Mouse (Mus musculus): ENCODE measurements around the gene Hoxa2. TPM values are rescaled to one million over a fixed set of nuclear protein-coding genes. Genes with fewer than 3 reads are reported as not detected.

The Hoxa2 gene
- polyA plus RNA-seq, 1 experiment from 2014 or later = 2.3 TPM

GRCm38 (mm10) chr6:52177806-52178205 is 13.2 kb upstream of the Hoxa2 start:
- Histone ChIP-seq H3K9ac (ENCODE audit: low read depth, low read length) (peak overlapping the region; percentile 88; the same call in 1 of the 2 replicates), H3K4me3 (replicated peaks; ENCODE audit: low read depth, low read length) (peak overlapping the region; percentile 38), H3K27ac (peak overlapping the region; percentile 96), H3K9me3 (replicated peaks; ENCODE audit: low read length) (no peaks in the 10 kb centered on the region), H3K4me2 (ENCODE audit: low read length) (peak overlapping the region; percentile 81), H3K36me3 (ENCODE audit: insufficient read depth, low read length) (0 out of 2 replicates have a peak, but pooled peaks cover 3% of the 10 kb centered on the region), H3K4me1 (replicated peaks; ENCODE audit: insufficient read depth, low read length) (peaks cover 50% of the 10 kb centered on the region), H3K27me3 (ENCODE audit: insufficient read depth, low read length) (no peaks in the 10 kb centered on the region)
- TF ChIP-seq CTCF (IDR thresholded peaks at IDR 0.05; ENCODE audit: low read depth) = no peak
- ATAC-seq (replicated peaks; ENCODE audit: low FRiP score, low read depth) (no peak), DNase-seq (ENCODE audit: low spot score) (no peak)
- 18% methylated on average over 9 of the region's 9 CpGs for WGBS

DNA sequence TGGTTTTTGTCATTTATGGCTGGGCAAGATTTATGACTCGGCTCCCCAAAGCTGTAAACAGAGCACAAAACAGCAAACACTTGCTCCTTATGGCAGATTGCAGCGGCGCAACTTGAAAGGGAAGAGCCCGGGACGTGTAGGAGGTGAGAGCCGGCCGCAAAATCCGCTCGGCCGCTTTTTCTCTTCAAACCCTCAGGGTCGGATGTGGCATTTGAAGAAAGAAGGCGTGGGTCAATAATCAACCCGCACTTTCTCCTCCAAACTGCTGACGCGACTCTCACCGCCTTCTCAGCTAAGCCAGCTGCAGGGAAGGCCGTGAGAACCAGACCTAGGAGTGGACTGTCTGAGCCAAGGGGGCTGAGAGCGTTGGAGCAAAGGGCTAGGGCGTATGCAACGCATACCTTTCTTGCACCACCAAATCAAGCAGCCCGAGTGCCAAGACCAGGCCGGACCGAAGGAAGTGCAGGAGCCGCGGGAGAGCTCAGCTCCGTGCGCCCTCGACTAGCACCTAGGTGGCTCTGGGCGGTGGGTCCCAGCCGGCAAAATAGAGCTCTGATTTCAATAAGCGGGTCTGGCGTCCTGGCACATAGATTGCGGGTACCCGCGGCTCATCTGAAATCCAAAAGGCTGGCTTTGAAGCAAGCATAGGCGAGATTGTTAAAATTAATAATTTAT is 12.6 kb upstream of the Hoxa2 start, which contains the start of gene 5730596B20Rik:
TSS of gene 5730596B20Rik (plus strand) at position 438 of the 675 bp plus-strand sequence.
- Histone ChIP-seq H3K4me2 (ENCODE audit: low read length) (peak within 1 kb of the TSS; percentile 81), H3K36me3 (ENCODE audit: insufficient read depth, low read length) (0 out of 2 replicates have a peak, but pooled peaks cover 3% of the 10 kb centered on the region), H3K9me3 (replicated peaks; ENCODE audit: low read length) (no peaks in the 10 kb centered on the region), H3K27ac (peak within 1 kb of the TSS; percentile 96), H3K27me3 (ENCODE audit: insufficient read depth, low read length) (no peaks in the 10 kb centered on the region), H3K4me1 (replicated peaks; ENCODE audit: insufficient read depth, low read length) (peaks cover 46% of the 10 kb centered on the region), H3K4me3 (replicated peaks; ENCODE audit: low read depth, low read length) (peak within 1 kb of the TSS; percentile 66), H3K9ac (ENCODE audit: low read depth, low read length) (peak within 1 kb of the TSS; percentile 88)
- WGBS = 4% methylated on average over 36 of the region's 36 CpGs
- DNase-seq (ENCODE audit: low spot score) (peak; percentile 93), ATAC-seq (replicated peaks; ENCODE audit: low FRiP score, low read depth) (peak; percentile 50)
- no peak for TF ChIP-seq CTCF (IDR thresholded peaks at IDR 0.05; ENCODE audit: low read depth)

DNA sequence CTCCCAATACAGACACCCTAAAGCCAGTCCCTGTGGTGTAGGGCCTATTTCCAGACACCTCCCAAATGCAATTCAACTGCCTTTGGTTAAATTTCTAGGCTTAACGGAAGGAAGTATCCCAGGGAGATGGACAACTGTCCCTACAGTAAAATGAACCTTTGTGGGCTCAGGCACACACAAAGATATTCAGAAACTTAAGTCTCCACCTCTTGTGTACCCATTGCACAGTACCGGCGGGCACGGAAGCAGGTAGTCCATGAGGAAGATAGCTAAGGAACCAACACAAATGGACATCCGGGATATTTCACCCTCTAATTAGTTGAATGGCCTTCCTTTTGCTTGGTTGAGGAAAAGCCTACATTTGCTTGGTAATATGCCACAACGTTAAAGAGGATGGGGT is 11.8 kb upstream of the Hoxa2 start:
- Histone ChIP-seq H3K36me3 (ENCODE audit: insufficient read depth, low read length) (0 out of 2 replicates have a peak, but pooled peaks cover 2% of the 10 kb centered on the region), H3K4me2 (ENCODE audit: low read length) (peak overlapping the region; percentile 81), H3K27me3 (ENCODE audit: insufficient read depth, low read length) (no peaks in the 10 kb centered on the region), H3K9me3 (replicated peaks; ENCODE audit: low read length) (no peaks in the 10 kb centered on the region), H3K27ac (peak overlapping the region; percentile 96), H3K4me3 (replicated peaks; ENCODE audit: low read depth, low read length) (peak overlapping the region; percentile 66), H3K4me1 (replicated peaks; ENCODE audit: insufficient read depth, low read length) (peaks cover 42% of the 10 kb centered on the region), H3K9ac (ENCODE audit: low read depth, low read length) (peak overlapping the region; percentile 88)
- DNase-seq (ENCODE audit: low spot score) = no peak
- no peak for ATAC-seq (replicated peaks; ENCODE audit: low FRiP score, low read depth)
- no peak for TF ChIP-seq CTCF (IDR thresholded peaks at IDR 0.05; ENCODE audit: low read depth)
- 7% methylated on average over 6 of the region's 6 CpGs for WGBS

DNA sequence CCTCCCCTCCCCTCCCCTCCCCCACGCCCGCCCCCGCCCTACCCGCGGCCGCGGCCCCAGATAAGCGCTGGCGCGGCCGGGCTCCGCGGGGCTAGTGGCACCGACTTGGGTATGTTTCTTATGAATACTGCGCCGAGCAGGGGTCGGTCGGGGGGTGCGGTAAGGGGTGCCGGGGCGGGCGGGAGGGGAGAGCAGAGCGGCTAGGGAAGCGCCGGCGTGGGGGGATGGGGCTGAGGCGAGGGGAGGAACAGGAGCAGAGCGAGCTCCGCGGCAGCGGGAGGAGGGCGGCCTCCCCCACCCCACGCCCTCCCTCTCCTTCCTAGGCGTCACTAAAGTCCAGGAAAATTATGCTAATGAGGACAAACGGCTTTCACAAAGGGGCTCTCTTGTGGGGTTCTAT is 11.2 kb upstream of the Hoxa2 start:
- Histone ChIP-seq H3K9me3 (replicated peaks; ENCODE audit: low read length) (no peaks in the 10 kb centered on the region), H3K4me1 (replicated peaks; ENCODE audit: insufficient read depth, low read length) (peaks cover 42% of the 10 kb centered on the region), H3K36me3 (ENCODE audit: insufficient read depth, low read length) (no peaks in the 10 kb centered on the region), H3K27ac (peak overlapping the region; percentile 96), H3K4me3 (replicated peaks; ENCODE audit: low read depth, low read length) (peak overlapping the region; percentile 66), H3K27me3 (ENCODE audit: insufficient read depth, low read length) (no peaks in the 10 kb centered on the region), H3K9ac (ENCODE audit: low read depth, low read length) (peak overlapping the region; percentile 88), H3K4me2 (ENCODE audit: low read length) (peak overlapping the region; percentile 81)
- TF ChIP-seq CTCF (IDR thresholded peaks at IDR 0.05; ENCODE audit: low read depth) = no peak
- ATAC-seq (replicated peaks; ENCODE audit: low FRiP score, low read depth) (peak; percentile 8), DNase-seq (ENCODE audit: low spot score) (no peak)
- WGBS = 1% methylated on average over 24 of the region's 35 CpGs

DNA sequence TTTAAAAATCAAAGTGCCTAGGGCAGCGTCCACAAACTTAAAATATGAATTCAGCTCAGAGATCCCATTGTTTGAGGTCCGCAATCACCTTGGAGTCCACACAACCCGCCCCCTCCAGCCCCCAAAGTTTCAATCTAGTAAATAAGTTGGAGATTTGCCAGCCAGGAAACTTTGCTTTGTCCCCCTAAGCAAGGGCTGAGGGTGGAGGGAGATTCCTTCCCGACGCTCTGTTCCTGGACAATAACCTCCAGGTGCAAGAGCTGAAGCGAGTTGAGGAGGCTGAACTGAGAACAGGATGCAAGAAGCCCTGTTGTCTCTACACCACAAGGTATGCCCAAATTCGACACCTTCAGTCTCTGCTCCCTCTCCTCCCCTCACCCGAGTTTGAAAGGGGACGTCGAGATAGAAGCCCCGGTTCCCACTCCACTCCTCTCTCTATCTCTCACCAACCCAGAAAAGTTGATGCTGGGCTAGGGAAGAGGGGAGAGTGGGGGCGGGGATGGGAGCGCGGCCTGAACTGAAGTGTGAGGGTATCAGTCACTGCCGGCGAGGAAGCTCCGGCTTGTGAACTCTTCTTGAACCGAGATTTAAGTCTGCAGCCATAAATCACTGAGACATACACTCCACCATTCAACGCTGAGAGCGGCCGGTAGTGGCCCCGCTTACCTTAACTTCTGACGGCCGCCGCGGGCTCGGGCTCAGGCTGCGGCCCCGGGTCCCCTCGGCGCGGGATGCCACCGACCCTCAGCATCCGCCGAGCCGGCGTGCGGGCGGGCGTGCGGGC is 10.5 kb upstream of the Hoxa2 start:
- Histone ChIP-seq H3K27me3 (ENCODE audit: insufficient read depth, low read length) (no peaks in the 10 kb centered on the region), H3K4me3 (replicated peaks; ENCODE audit: low read depth, low read length) (peak overlapping the region; percentile 66), H3K4me2 (ENCODE audit: low read length) (peak overlapping the region; percentile 81), H3K9ac (ENCODE audit: low read depth, low read length) (peak overlapping the region; percentile 88), H3K36me3 (ENCODE audit: insufficient read depth, low read length) (no peaks in the 10 kb centered on the region), H3K9me3 (replicated peaks; ENCODE audit: low read length) (no peaks in the 10 kb centered on the region), H3K4me1 (replicated peaks; ENCODE audit: insufficient read depth, low read length) (peaks cover 40% of the 10 kb centered on the region), H3K27ac (peak overlapping the region; percentile 96)
- no peak for TF ChIP-seq CTCF (IDR thresholded peaks at IDR 0.05; ENCODE audit: low read depth)
- ATAC-seq (replicated peaks; ENCODE audit: low FRiP score, low read depth) (peak; percentile 52), DNase-seq (ENCODE audit: low spot score) (peak; percentile 94)
- 2% methylated on average over 41 of the region's 41 CpGs for WGBS

DNA sequence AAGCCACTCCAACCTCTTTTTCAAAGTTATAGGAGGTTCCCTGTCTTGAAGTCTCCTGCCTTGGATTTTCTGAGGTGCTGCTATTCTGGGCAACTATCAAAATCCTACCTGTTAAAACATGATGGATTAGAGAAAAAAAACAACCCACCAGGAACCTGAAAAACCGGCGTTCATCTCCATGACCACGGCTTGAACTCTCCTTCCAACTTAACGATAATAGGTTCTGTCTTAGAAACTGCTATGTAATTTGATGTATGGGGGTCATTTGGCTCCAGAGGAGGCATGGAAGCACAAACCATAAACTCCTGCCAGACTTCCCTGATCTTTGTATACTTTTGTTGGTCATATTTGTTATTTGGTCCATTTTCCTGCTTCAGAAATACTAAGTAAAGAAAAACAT is 9.0 kb upstream of the Hoxa2 start:
- DNase-seq (ENCODE audit: low spot score) (no peak), ATAC-seq (replicated peaks; ENCODE audit: low FRiP score, low read depth) (no peak)
- peak overlapping the region; percentile 85 for H3K27ac ChIP-seq
- no peak overlapping the region for H3K4me3 ChIP-seq (replicated peaks; ENCODE audit: low read depth, low read length)
- TF ChIP-seq CTCF (IDR thresholded peaks at IDR 0.05; ENCODE audit: low read depth) = no peak
- H3K27me3 ChIP-seq (ENCODE audit: insufficient read depth, low read length) = no peaks in the 10 kb centered on the region
- H3K4me1 ChIP-seq (replicated peaks; ENCODE audit: insufficient read depth, low read length) = peaks cover 35% of the 10 kb centered on the region
- no peaks in the 10 kb centered on the region for H3K36me3 ChIP-seq (ENCODE audit: insufficient read depth, low read length)
- H3K9ac ChIP-seq (ENCODE audit: low read depth, low read length) = no peak overlapping the region
- H3K9me3 ChIP-seq (replicated peaks; ENCODE audit: low read length) = no peaks in the 10 kb centered on the region
- peak overlapping the region; percentile 67; the same call in 1 of the 2 replicates for H3K4me2 ChIP-seq (ENCODE audit: low read length)
- 4% methylated on average over 4 of the region's 4 CpGs for WGBS
